8 mouse cellular contexts compared by ENCODE assay signal in genomic region chr4:108459231-108460155, GRCm38 (mm10). TPM values are rescaled to one million over a fixed set of nuclear protein-coding genes. Genes with fewer than 3 reads are reported as not detected.
DNase-seq lines count a peak whose midpoint lies in the region; ATAC-seq lines count a peak whose summit lies in the region.

Tut4 (plus strand) TSS chr4:108459426.

- H3K4me2 ChIP-seq in hindbrain, embryonic 12.5 days (replicated peaks): peak within 1 kb of the TSS; percentile 75

- H3K4me1 ChIP-seq in hindbrain, embryonic 12.5 days: peaks cover 7% of the 10 kb centered on the region

- no peaks in the 10 kb centered on the region for H3K9me3 ChIP-seq in hindbrain, embryonic 12.5 days (replicated peaks)

- peak within 1 kb of the TSS; percentile 99 for H3K9ac ChIP-seq in hindbrain, embryonic 12.5 days

- peak; percentile 92 for ATAC-seq in hindbrain, embryonic 12.5 days (ENCODE audit: low FRiP score)

- H3K27ac ChIP-seq in hindbrain, embryonic 12.5 days: peak within 1 kb of the TSS; percentile 99

- peak within 1 kb of the TSS; percentile 94 for H3K4me3 ChIP-seq in hindbrain, embryonic 12.5 days

- 0 out of 2 replicates have a peak, but pooled peaks cover 4% of the 10 kb centered on the region for H3K36me3 ChIP-seq in hindbrain, embryonic 12.5 days

- DNase-seq in MN1 (ENCODE audit: low spot score): peak; percentile 77
- peak; percentile 89 for DNase-seq in cerebellum, adult 9-10 months
- peak; percentile 85 to 88 for DNase-seq in frontal cortex, postnatal 10 days (ENCODE audit: low spot score in 2 of 2)
- peak; percentile 87 to 92 for DNase-seq in layer of hippocampus, postnatal 14 days (ENCODE audit: low spot score in 2 of 2)
- peak; percentile 85 for DNase-seq in lung, postnatal 14 days
- DNase-seq in retina, adult 2 months (ENCODE audit: low read depth, low spot score): peak; percentile 70
- DNase-seq in thymus, postnatal 36 days: peak; percentile 83 to 85

- H3K27me3 ChIP-seq in hindbrain, embryonic 12.5 days: no peaks in the 10 kb centered on the region

- WGBS in hindbrain, embryonic 12.5 days: under 1% methylated on average over 62 of the region's 97 CpGs

RNA-seq across cellular contexts. Expression of gene Tut4, which starts in this region (rescaled TPM):
- 105 and 118 TPM in 2 replicates for polyA plus RNA-seq in hindbrain, embryonic 12.5 days (2016; fragmentation: Nextera tagmentation; extraction: Ambion mirVana)
- total RNA-seq in layer of hippocampus, postnatal 14 days (2021): 10 to 100 TPM; 40.3 to 41.3 TPM

Comparison
In these comparisons a context has a peak if more than half of its experiments do, and no peak if none do; other contexts are left out.
1. Peak in every context shown above with its lines: DNase-seq, ATAC-seq, H3K4me3 ChIP-seq and H3K27ac ChIP-seq.